Comparison of ENCODE assay signal across 8 mouse cellular contexts in the genomic region with DNA sequence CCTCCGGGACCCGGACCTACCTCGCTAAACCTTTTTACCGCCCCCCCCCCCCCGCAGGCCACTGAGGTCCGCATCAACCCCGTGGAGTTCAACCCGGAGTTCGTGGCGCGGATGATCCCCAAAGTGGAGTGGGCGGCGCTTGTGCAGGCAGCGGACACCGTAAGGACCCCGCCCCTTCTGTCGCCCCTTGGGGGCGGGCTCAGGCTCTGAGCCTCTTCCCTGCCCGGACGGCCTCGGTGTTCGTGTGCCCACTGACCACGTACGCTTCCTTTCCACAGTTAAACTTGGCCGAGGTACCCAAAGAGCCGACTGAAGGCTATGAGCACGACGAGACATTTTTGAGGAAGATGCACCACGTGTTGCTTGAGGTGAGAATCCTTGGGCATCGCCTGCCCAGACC. TPM values are rescaled to one million over a fixed set of nuclear protein-coding genes. Genes with fewer than 3 reads are reported as not detected.
A peak's percentile ranks its signal among the peaks of the same experiment; 100 is the strongest.
DNase-seq lines count a peak whose midpoint lies in the region; ATAC-seq lines count a peak whose summit lies in the region.
"Not testable (repeated sequence)": the region's sequence is repeated elsewhere in the genome, so short reads cannot be mapped to it uniquely, and the experiment has no call there.

No protein-coding gene starts in this region.

- under 1% methylated on average over 30 of the region's 30 CpGs for WGBS in forebrain, embryonic 13.5 days
- WGBS in hindbrain, embryonic 11.5 days = under 1% methylated on average over 27 of the region's 30 CpGs
- 0% methylated on average over 26 of the region's 30 CpGs for WGBS in lung, embryonic 16.5 days
- under 1% methylated on average over 23 of the region's 30 CpGs for WGBS in neural tube, embryonic 11.5 days

- not testable (repeated sequence) for H3K27me3 ChIP-seq in forebrain, embryonic 13.5 days; hindbrain, embryonic 11.5 days (ENCODE audit: control insufficient read depth, insufficient read depth, low read length); lung, embryonic 16.5 days (ENCODE audit: control insufficient read depth, insufficient read depth, low read depth, low read length); neural tube, embryonic 11.5 days (ENCODE audit: control insufficient read depth, insufficient read depth, low read length)

- peaks cover 25% of the 10 kb centered on the region for H3K4me1 ChIP-seq in forebrain, embryonic 13.5 days
- peaks cover 12% of the 10 kb centered on the region for H3K4me1 ChIP-seq in hindbrain, embryonic 11.5 days (replicated peaks; ENCODE audit: control insufficient read depth, insufficient read depth, low read length)
- H3K4me1 ChIP-seq in lung, embryonic 16.5 days (replicated peaks; ENCODE audit: control insufficient read depth, insufficient read depth, low read length) = peaks cover 17% of the 10 kb centered on the region
- H3K4me1 ChIP-seq in neural tube, embryonic 11.5 days (ENCODE audit: control insufficient read depth, insufficient read depth, low read length) = peaks cover 14% of the 10 kb centered on the region

- peak; percentile 22 for ATAC-seq in forebrain, embryonic 13.5 days
- peak; percentile 26; the same call in 1 of the 2 replicates for ATAC-seq in hindbrain, embryonic 11.5 days (ENCODE audit: low FRiP score)
- ATAC-seq in lung, embryonic 16.5 days (ENCODE audit: low read depth) = peak; percentile 46
- ATAC-seq in neural tube, embryonic 11.5 days (ENCODE audit: insufficient read depth, low FRiP score, low TSS enrichment) = peak; percentile 37

- H3K36me3 ChIP-seq in forebrain, embryonic 13.5 days (ENCODE audit: poor library complexity, severe bottlenecking) = peaks cover 53% of the 10 kb centered on the region
- peaks cover 13% of the 10 kb centered on the region for H3K36me3 ChIP-seq in hindbrain, embryonic 11.5 days (ENCODE audit: control insufficient read depth, insufficient read depth, low read length)
- H3K36me3 ChIP-seq in lung, embryonic 16.5 days (ENCODE audit: control insufficient read depth, insufficient read depth, low read length) = peaks cover 22% of the 10 kb centered on the region
- H3K36me3 ChIP-seq in neural tube, embryonic 11.5 days (ENCODE audit: control insufficient read depth, insufficient read depth, low read length) = peaks cover 16% of the 10 kb centered on the region

- H3K27ac ChIP-seq in forebrain, embryonic 13.5 days = peak overlapping the region; percentile 97
- H3K27ac ChIP-seq in hindbrain, embryonic 11.5 days (ENCODE audit: low read depth, low read length) = peak overlapping the region; percentile 95
- H3K27ac ChIP-seq in lung, embryonic 16.5 days (ENCODE audit: low read length) = peak overlapping the region; percentile 99
- peak overlapping the region; percentile 94 for H3K27ac ChIP-seq in neural tube, embryonic 11.5 days (ENCODE audit: low read depth, low read length)

- H3K9me3 ChIP-seq in forebrain, embryonic 13.5 days (replicated peaks); hindbrain, embryonic 11.5 days (ENCODE audit: control insufficient read depth, low read length); lung, embryonic 16.5 days (ENCODE audit: control insufficient read depth, low read length); neural tube, embryonic 11.5 days (ENCODE audit: control insufficient read depth, low read length): not testable (repeated sequence)

- peak overlapping the region; percentile 62 for H3K4me3 ChIP-seq in forebrain, embryonic 13.5 days
- peak overlapping the region; percentile 61 for H3K4me3 ChIP-seq in hindbrain, embryonic 11.5 days (ENCODE audit: low read depth, low read length)
- H3K4me3 ChIP-seq in lung, embryonic 16.5 days (ENCODE audit: low read length) = peak overlapping the region; percentile 67
- peak overlapping the region; percentile 65 for H3K4me3 ChIP-seq in neural tube, embryonic 11.5 days (ENCODE audit: low read depth, low read length)

- peak overlapping the region; percentile 87 for H3K4me2 ChIP-seq in forebrain, embryonic 13.5 days
- peak overlapping the region; percentile 73 for H3K4me2 ChIP-seq in hindbrain, embryonic 11.5 days (replicated peaks; ENCODE audit: low read depth, low read length)
- H3K4me2 ChIP-seq in lung, embryonic 16.5 days (ENCODE audit: low read depth, low read length) = peak overlapping the region; percentile 75
- peak overlapping the region; percentile 86 for H3K4me2 ChIP-seq in neural tube, embryonic 11.5 days (ENCODE audit: low read depth)

- peak overlapping the region; percentile 80 for H3K9ac ChIP-seq in forebrain, embryonic 13.5 days
- H3K9ac ChIP-seq in hindbrain, embryonic 11.5 days (ENCODE audit: low read depth, low read length) = peak overlapping the region; percentile 60
- H3K9ac ChIP-seq in lung, embryonic 16.5 days (ENCODE audit: low read length) = peak overlapping the region; percentile 66
- peak overlapping the region; percentile 75 for H3K9ac ChIP-seq in neural tube, embryonic 11.5 days (ENCODE audit: low read length)

- DNase-seq in MEL-GATA-1-ER (ENCODE audit: extremely low read depth, low read depth) = peak; percentile 21
- DNase-seq in cerebellum, adult 9-10 months = peak; percentile 72
- DNase-seq in hindbrain, embryonic 11.5 days (ENCODE audit: low spot score) = peak; percentile 66
- DNase-seq in layer of hippocampus, adult 11-12 months (ENCODE audit: low spot score) = peak; percentile 67
- DNase-seq in neural tube, embryonic 11.5 days (ENCODE audit: low spot score) = peak; percentile 71
- DNase-seq in testis, postnatal 14 days (ENCODE audit: low spot score) = peak; percentile 60

RNA-seq across cellular contexts. Expression of a gene that starts 0.4 kb away (rescaled TPM):
- polyA plus RNA-seq in forebrain, embryonic 13.5 days (2015; fragmentation: Nextera tagmentation; extraction: Ambion mirVana) = 186 and 201 TPM in 2 replicates
- 126 and 138 TPM in 2 replicates for polyA plus RNA-seq in hindbrain, embryonic 11.5 days (2014; fragmentation: Nextera tagmentation; extraction: Ambion mirVana)
- 283 and 302 TPM in 2 replicates for polyA plus RNA-seq in lung, embryonic 16.5 days (2015; fragmentation: Nextera tagmentation; extraction: Ambion mirVana)
- 110 and 120 TPM in 2 replicates for polyA plus RNA-seq in neural tube, embryonic 11.5 days (2014; fragmentation: Nextera tagmentation; extraction: Ambion mirVana)

RNA-seq across cellular contexts. Expression of a gene that starts 0.8 kb away (rescaled TPM):
- 141 and 167 TPM in 2 replicates for polyA plus RNA-seq in forebrain, embryonic 13.5 days (2015; fragmentation: Nextera tagmentation; extraction: Ambion mirVana)
- 142 and 147 TPM in 2 replicates for polyA plus RNA-seq in hindbrain, embryonic 11.5 days (2014; fragmentation: Nextera tagmentation; extraction: Ambion mirVana)
- polyA plus RNA-seq in lung, embryonic 16.5 days (2015; fragmentation: Nextera tagmentation; extraction: Ambion mirVana) = 136 and 137 TPM in 2 replicates
- polyA plus RNA-seq in neural tube, embryonic 11.5 days (2014; fragmentation: Nextera tagmentation; extraction: Ambion mirVana) = 125 and 131 TPM in 2 replicates

RNA-seq across cellular contexts. Expression of a gene that starts 11.3 kb away (rescaled TPM):
- polyA plus RNA-seq in forebrain, embryonic 13.5 days (2015; fragmentation: Nextera tagmentation; extraction: Ambion mirVana) = 15.3 and 15.7 TPM in 2 replicates
- 4.1 and 5.0 TPM in 2 replicates for polyA plus RNA-seq in hindbrain, embryonic 11.5 days (2014; fragmentation: Nextera tagmentation; extraction: Ambion mirVana)
- polyA plus RNA-seq in lung, embryonic 16.5 days (2015; fragmentation: Nextera tagmentation; extraction: Ambion mirVana) = 8.5 and 9.9 TPM in 2 replicates
- polyA plus RNA-seq in neural tube, embryonic 11.5 days (2014; fragmentation: Nextera tagmentation; extraction: Ambion mirVana) = 4.1 and 4.3 TPM in 2 replicates

RNA-seq across cellular contexts. Expression of a gene that starts 14.9 kb away (rescaled TPM):
- polyA plus RNA-seq in forebrain, embryonic 13.5 days (2015; fragmentation: Nextera tagmentation; extraction: Ambion mirVana) = 0.74 TPM in 1 of 2 replicates, not detected in the other
- 0.54 TPM in 1 of 2 replicates, not detected in the other for polyA plus RNA-seq in hindbrain, embryonic 11.5 days (2014; fragmentation: Nextera tagmentation; extraction: Ambion mirVana)
- polyA plus RNA-seq in lung, embryonic 16.5 days (2015; fragmentation: Nextera tagmentation; extraction: Ambion mirVana) = 2.5 TPM in 2 replicates
- 0.77 TPM in 1 of 2 replicates, not detected in the other for polyA plus RNA-seq in neural tube, embryonic 11.5 days (2014; fragmentation: Nextera tagmentation; extraction: Ambion mirVana)

RNA-seq across cellular contexts. Expression of a gene that starts 24.0 kb away (rescaled TPM):
- 0.25 TPM in 1 of 2 replicates, not detected in the other for polyA plus RNA-seq in forebrain, embryonic 13.5 days (2015; fragmentation: Nextera tagmentation; extraction: Ambion mirVana)
- 0.18 and 0.49 TPM in 2 replicates for polyA plus RNA-seq in hindbrain, embryonic 11.5 days (2014; fragmentation: Nextera tagmentation; extraction: Ambion mirVana)
- 0.21 and 0.96 TPM in 2 replicates for polyA plus RNA-seq in lung, embryonic 16.5 days (2015; fragmentation: Nextera tagmentation; extraction: Ambion mirVana)
- polyA plus RNA-seq in neural tube, embryonic 11.5 days (2014; fragmentation: Nextera tagmentation; extraction: Ambion mirVana) = 0.13 and 0.28 TPM in 2 replicates

Comparison
In these comparisons a context has a peak if more than half of its experiments do, and no peak if none do; other contexts are left out.
1. Peak in every context shown above with its lines: DNase-seq, ATAC-seq, H3K4me3 ChIP-seq and H3K27ac ChIP-seq.
2. DNase-seq: peak in every context shown above with its lines; median percentile 72 in cerebellum, adult 9-10 months; 71 in neural tube, embryonic 11.5 days; 67 in layer of hippocampus, adult 11-12 months; 66 in hindbrain, embryonic 11.5 days; 60 in testis, postnatal 14 days; 21 in MEL-GATA-1-ER.